Mouse (Mus musculus): ENCODE data around the gene Ulk1.
A peak's percentile ranks its signal among the peaks of the same experiment; 100 is the strongest.

- TF ChIP-seq CTCF (IDR thresholded peaks at IDR 0.05; ENCODE audit: low read depth): no peak
- peak; percentile 57 for TF ChIP-seq EP300 (IDR thresholded peaks at IDR 0.05; ENCODE audit: low read depth)
Measured at GRCm38 (mm10) chr5:110839038-110839677, 29.3 kb upstream of the Ulk1 start.
